Mouse (Mus musculus): ENCODE results near the gene Rtn4. TPM values are rescaled to one million over a fixed set of nuclear protein-coding genes. Genes with fewer than 3 reads are reported as not detected.

Rtn4 gene
- total and polyA plus RNA-seq, 3 experiments, result 46.5 to 202 (median 57.8) TPM

DNA sequence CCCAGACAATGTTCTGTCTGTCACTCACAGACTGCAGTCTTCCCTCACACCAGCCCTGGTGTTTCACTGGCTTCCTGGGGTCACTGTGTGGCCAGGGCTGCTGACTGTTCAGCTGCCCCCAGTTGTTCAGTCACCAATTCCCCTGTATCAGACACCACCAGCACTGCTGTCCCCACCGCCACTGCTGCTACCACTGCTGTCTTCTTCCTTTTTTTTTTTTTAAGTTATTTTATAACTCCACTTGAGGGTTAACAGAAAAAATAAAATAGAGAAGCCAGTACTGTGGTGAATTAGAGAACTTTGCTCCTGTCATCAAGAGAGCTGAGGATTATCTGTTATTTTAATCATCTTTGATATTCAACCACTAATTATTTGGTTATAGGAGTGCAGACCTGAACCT is 48.3 kb upstream of the Rtn4 start:
- Histone ChIP-seq H3K36me3 (ENCODE audit: control insufficient read depth in 1 of 2, insufficient read depth in 2 of 2, low read length in 2 of 2) (peaks cover 0 to 19% of the 10 kb centered on the region in 2 experiments; a peak in 2 of 4 replicates), H3K27ac (ENCODE audit: control insufficient read depth, low read depth, low read length) (peak overlapping the region; percentile 38; the same call in 1 of the 2 replicates), H3K9me3 (replicated peaks; ENCODE audit: insufficient read depth, low read length) (no peaks in the 10 kb centered on the region), H3K27me3 (ENCODE audit: control insufficient read depth in 1 of 2, insufficient read depth in 2 of 2, low read length in 2 of 2) (no peaks in the 10 kb centered on the region), H3K9ac (ENCODE audit: control insufficient read depth, low read depth, low read length, poor library complexity, severe bottlenecking) (no peak overlapping the region), H3K4me3 (ENCODE audit: control insufficient read depth in 1 of 2, insufficient read depth in 1 of 2, low read depth in 2 of 2, low read length in 2 of 2) (no peak overlapping the region), H3K4me1 (ENCODE audit: control insufficient read depth in 1 of 2, insufficient read depth in 2 of 2, low read length in 2 of 2) (peaks cover 18 to 23% of the 10 kb centered on the region in 2 experiments), H3K79me2 (ENCODE audit: control insufficient read depth, insufficient read depth, low read length, poor library complexity) (no peaks in the 10 kb centered on the region)
- TF ChIP-seq UBTF (IDR thresholded peaks at IDR 0.05; ENCODE audit: borderline replicate concordance, insufficient read depth, low read depth, low read length), result no peak
- no peak for TF ChIP-seq KAT2A (conservative IDR thresholded peaks at IDR 0.05; ENCODE audit: low read depth, low read length)
- TF ChIP-seq E2F4 (IDR thresholded peaks at IDR 0.05; ENCODE audit: borderline replicate concordance, low read depth, low read length), result no peak
- TF ChIP-seq EP300 (IDR thresholded peaks at IDR 0.05; ENCODE audit: low read depth in 1 of 2, low read length in 2 of 2), result peak; percentile 44 to 52; a peak in 2 of 4 replicates
- 0 out of 2 replicates have a peak, but pooled peaks have one; percentile 12 for TF ChIP-seq GATA1 (IDR thresholded peaks at IDR 0.05; ENCODE audit: low read depth, low read length)
- TF ChIP-seq CHD2 (IDR thresholded peaks at IDR 0.05; ENCODE audit: low read length), result no peak
- TF ChIP-seq GABPA (IDR thresholded peaks at IDR 0.05; ENCODE audit: low read depth, low read length), result no peak
- TF ChIP-seq USF2 (IDR thresholded peaks at IDR 0.05; ENCODE audit: borderline replicate concordance in 1 of 2, insufficient read depth in 1 of 2, low read depth in 1 of 2, low read length in 2 of 2), result no peak
- no peak for TF ChIP-seq CTCF (IDR thresholded peaks at IDR 0.05 in 2 of 3, conservative IDR thresholded peaks at IDR 0.05 in 1 of 3; ENCODE audit: control insufficient read depth in 1 of 3, insufficient read depth in 1 of 3, low read depth in 2 of 3, low read length in 3 of 3, poor library complexity in 1 of 3, severe bottlenecking in 1 of 3)
- no peak for TF ChIP-seq BHLHE40 (IDR thresholded peaks at IDR 0.05; ENCODE audit: borderline replicate concordance, low read depth, low read length)
- no peak for TF ChIP-seq NRF1 (IDR thresholded peaks at IDR 0.05; ENCODE audit: insufficient read depth, low read depth, low read length, poor library complexity, severe bottlenecking)
- no peak for TF ChIP-seq TBP (IDR thresholded peaks at IDR 0.05; ENCODE audit: low read depth, low read length)
- no peak for TF ChIP-seq MAX (IDR thresholded peaks at IDR 0.05; ENCODE audit: low read length)
- TF ChIP-seq TCF12 (IDR thresholded peaks at IDR 0.05; ENCODE audit: low read depth, low read length), result no peak; the same call in 1 of the 2 replicates
- TF ChIP-seq NELFE (IDR thresholded peaks at IDR 0.05; ENCODE audit: low read depth, low read length), result no peak
- TF ChIP-seq POLR2AphosphoS2 (IDR thresholded peaks at IDR 0.05; ENCODE audit: low read length), result no peak
- TF ChIP-seq ZMIZ1 (IDR thresholded peaks at IDR 0.05; ENCODE audit: low read depth, low read length), result no peak
- peak; percentile 94 for TF ChIP-seq ZNF384 (IDR thresholded peaks at IDR 0.05; ENCODE audit: low read depth, low read length)
- TF ChIP-seq ZKSCAN1 (IDR thresholded peaks at IDR 0.05; ENCODE audit: low read depth, low read length), result no peak
- no peak for TF ChIP-seq MAFK (IDR thresholded peaks at IDR 0.05; ENCODE audit: borderline replicate concordance, low read depth, low read length)
- TF ChIP-seq ZC3H11A (IDR thresholded peaks at IDR 0.05; ENCODE audit: low read depth, low read length), result no peak
- TF ChIP-seq TAL1 (IDR thresholded peaks at IDR 0.05; ENCODE audit: low read length), result peak; percentile 28
- no peak for TF ChIP-seq CHD1 (IDR thresholded peaks at IDR 0.05; ENCODE audit: low read depth, low read length)
- no peak for TF ChIP-seq RAD21 (IDR thresholded peaks at IDR 0.05; ENCODE audit: low read depth, low read length)
- no peak for TF ChIP-seq MAZ (IDR thresholded peaks at IDR 0.05; ENCODE audit: low read depth, low read length)
- no peak for TF ChIP-seq RCOR1 (IDR thresholded peaks at IDR 0.05; ENCODE audit: low read depth, low read length)
- TF ChIP-seq SIN3A (IDR thresholded peaks at IDR 0.05; ENCODE audit: low read length), result no peak
- TF ChIP-seq SMC3 (IDR thresholded peaks at IDR 0.05; ENCODE audit: low read depth, low read length), result no peak
- TF ChIP-seq ETS1 (IDR thresholded peaks at IDR 0.05; ENCODE audit: low read depth, low read length), result 0 out of 2 replicates have a peak, but pooled peaks have one; percentile 17
- TF ChIP-seq ELF1 (IDR thresholded peaks at IDR 0.05; ENCODE audit: low read depth, low read length), result no peak
- peak; percentile 63 for DNase-seq (ENCODE audit: low read depth, low spot score)

Measured in MEL (cell line).